Mouse (Mus musculus) neural tube, embryonic 13.5 days (tissue): ENCODE data around the gene Nos3. TPM values are rescaled to one million over a fixed set of nuclear protein-coding genes. Genes with fewer than 3 reads are reported as not detected.

Source experiments
- ATAC-seq: fragments of 200-750 bp; cut with Nextera tagmentation; 2 replicates; pipeline ENCODE4 v1.8.0; 2017; ENCODE audit warnings: low read depth, mild to moderate bottlenecking, moderate TSS enrichment, moderate library complexity
- H3K27ac ChIP-seq: fragments of 300-500 bp; sonication (generic); replicated peaks from 2 replicates; pipeline ENCODE4 v1.5.1; 2015; ENCODE audit warnings: moderate library complexity, mild to moderate bottlenecking, inconsistent platforms
- H3K27me3 ChIP-seq: fragments of 300-500 bp; sonication (generic); 2 replicates; pipeline ENCODE4 v1.6.1; 2015; ENCODE audit warnings: mild to moderate bottlenecking, inconsistent platforms
- H3K36me3 ChIP-seq: fragments of 300-500 bp; sonication (generic); 2 replicates; pipeline ENCODE4 v1.6.1; 2015; ENCODE audit warnings: mild to moderate bottlenecking, inconsistent platforms
- H3K4me1 ChIP-seq: fragments of 300-500 bp; sonication (generic); replicated peaks from 2 replicates; pipeline ENCODE4 v1.6.1; 2015; ENCODE audit warnings: inconsistent platforms
- H3K4me2 ChIP-seq: fragments of 300-500 bp; sonication (generic); 2 replicates; pipeline ENCODE4 v1.6.1; 2015; ENCODE audit warnings: inconsistent platforms, mild to moderate bottlenecking, moderate library complexity
- H3K4me3 ChIP-seq: fragments of 300-500 bp; sonication (generic); 2 replicates; pipeline ENCODE4 v1.5.1; 2015; ENCODE audit warnings: mild to moderate bottlenecking, inconsistent platforms
- H3K9ac ChIP-seq: fragments of 300-500 bp; sonication (generic); 2 replicates; pipeline ENCODE4 v1.6.1; 2015; ENCODE audit warnings: moderate library complexity, mild to moderate bottlenecking, inconsistent platforms
- H3K9me3 ChIP-seq: fragments of 300-500 bp; sonication (generic); 2 replicates; pipeline ENCODE4 v1.6.1; 2016; ENCODE audit warnings: inconsistent platforms
- WGBS: fragments of 180-500 bp; shearing (Covaris S2); methylation state at CpG from one replicate; pipeline ENCODE4 v1.1.7; 2015; 5-methylcytosine and 5-hydroxymethylcytosine counted together
- polyA plus RNA-seq: library from polyadenylated mRNA; unstranded; fragments of >200 nt; fragmentation: Nextera tagmentation; extraction: Ambion mirVana; gene quantifications from 2 replicates; pipeline ENCODE4 v1.2.1, GENCODE M21; 2015

Nos3 gene
- polyA plus RNA-seq, 1 experiment from 2014 or later: 9.3 TPM

- H3K4me3 ChIP-seq: no peak overlapping the region
- WGBS: 84% methylated on average over 4 of the region's 4 CpGs
- peaks cover 28% of the 10 kb centered on the region for H3K36me3 ChIP-seq
- H3K9me3 ChIP-seq: no peaks in the 10 kb centered on the region
- peaks cover 58% of the 10 kb centered on the region for H3K4me1 ChIP-seq
- H3K9ac ChIP-seq: no peak overlapping the region
- H3K4me2 ChIP-seq: no peak overlapping the region
- H3K27me3 ChIP-seq: no peaks in the 10 kb centered on the region
- no peak for ATAC-seq
- H3K27ac ChIP-seq: no peak overlapping the region; the same call in 1 of the 2 replicates
Measured at GRCm38 (mm10) chr5:24332401-24332800, 32.2 kb upstream of the Nos3 start.

GRCm38 (mm10) chr5:24334749-24335148 is 29.9 kb upstream of the Nos3 start:
- Histone ChIP-seq H3K36me3 (peaks cover 34% of the 10 kb centered on the region), H3K4me1 (peaks cover 50% of the 10 kb centered on the region), H3K27ac (0 out of 2 replicates have a peak overlapping the region, but pooled peaks have one; percentile 43), H3K9me3 (no peaks in the 10 kb centered on the region), H3K4me3 (no peak overlapping the region), H3K27me3 (no peaks in the 10 kb centered on the region), H3K4me2 (no peak overlapping the region), H3K9ac (no peak overlapping the region)
- no peak for ATAC-seq
- 18% methylated on average over 3 of the region's 3 CpGs for WGBS

- H3K9ac ChIP-seq: peak overlapping the region; percentile 52
- peak; percentile 81 for ATAC-seq
- no peak overlapping the region for H3K4me2 ChIP-seq
- peaks cover 32% of the 10 kb centered on the region for H3K36me3 ChIP-seq
- no peaks in the 10 kb centered on the region for H3K9me3 ChIP-seq
- H3K4me1 ChIP-seq: peaks cover 43% of the 10 kb centered on the region
- H3K27ac ChIP-seq: peak overlapping the region; percentile 39; the same call in 1 of the 2 replicates
- H3K4me3 ChIP-seq: no peak overlapping the region
- H3K27me3 ChIP-seq: no peaks in the 10 kb centered on the region
- 3% methylated on average over 3 of the region's 3 CpGs for WGBS
Measured at GRCm38 (mm10) chr5:24335888-24336511, 28.6 kb upstream of the Nos3 start.

- Histone ChIP-seq H3K27ac (peak overlapping the region; percentile 46; the same call in 1 of the 2 replicates), H3K36me3 (peaks cover 21% of the 10 kb centered on the region), H3K9ac (peak overlapping the region; percentile 52; the same call in 1 of the 2 replicates), H3K9me3 (no peaks in the 10 kb centered on the region), H3K4me2 (no peak overlapping the region), H3K27me3 (no peaks in the 10 kb centered on the region), H3K4me3 (no peak overlapping the region), H3K4me1 (peaks cover 48% of the 10 kb centered on the region)
- ATAC-seq: no peak
- 39% methylated on average over 9 of the region's 9 CpGs for WGBS
Measured at GRCm38 (mm10) chr5:24337366-24337765, 27.2 kb upstream of the Nos3 start.

- WGBS: 79% methylated on average over 2 of the region's 2 CpGs
- Histone ChIP-seq H3K4me3 (no peak overlapping the region), H3K36me3 (peaks cover 16% of the 10 kb centered on the region), H3K27me3 (no peaks in the 10 kb centered on the region), H3K9me3 (no peaks in the 10 kb centered on the region), H3K9ac (peak overlapping the region; percentile 52; the same call in 1 of the 2 replicates), H3K4me1 (peaks cover 50% of the 10 kb centered on the region), H3K4me2 (no peak overlapping the region), H3K27ac (no peak overlapping the region)
- no peak for ATAC-seq
Measured at GRCm38 (mm10) chr5:24337821-24338220, 26.8 kb upstream of the Nos3 start.

GRCm38 (mm10) chr5:24342205-24342963 is 22.2 kb upstream of the Nos3 start:
- 85% methylated on average over 14 of the region's 14 CpGs for WGBS
- no peak for ATAC-seq
- H3K27me3 ChIP-seq: no peaks in the 10 kb centered on the region
- peaks cover 18% of the 10 kb centered on the region for H3K36me3 ChIP-seq
- H3K4me1 ChIP-seq: peaks cover 52% of the 10 kb centered on the region
- H3K27ac ChIP-seq: peak overlapping the region; percentile 97; the same call in 1 of the 2 replicates
- no peaks in the 10 kb centered on the region for H3K9me3 ChIP-seq
- 0 out of 2 replicates have a peak overlapping the region, but pooled peaks have one; percentile 31 for H3K9ac ChIP-seq
- H3K4me3 ChIP-seq: no peak overlapping the region
- H3K4me2 ChIP-seq: no peak overlapping the region

- no peak overlapping the region for H3K4me3 ChIP-seq
- no peaks in the 10 kb centered on the region for H3K27me3 ChIP-seq
- WGBS: 58% methylated on average over 8 of the region's 8 CpGs
- peaks cover 18% of the 10 kb centered on the region for H3K36me3 ChIP-seq
- H3K4me1 ChIP-seq: peaks cover 52% of the 10 kb centered on the region
- peak overlapping the region; percentile 31; the same call in 1 of the 2 replicates for H3K9ac ChIP-seq
- H3K4me2 ChIP-seq: no peak overlapping the region
- no peaks in the 10 kb centered on the region for H3K9me3 ChIP-seq
- ATAC-seq: no peak
- peak overlapping the region; percentile 97; the same call in 1 of the 2 replicates for H3K27ac ChIP-seq
Measured at GRCm38 (mm10) chr5:24342966-24343365, 21.6 kb upstream of the Nos3 start.

GRCm38 (mm10) chr5:24343379-24343778 is 21.2 kb upstream of the Nos3 start:
- no peak overlapping the region for H3K4me3 ChIP-seq
- H3K4me2 ChIP-seq: no peak overlapping the region; the same call in 1 of the 2 replicates
- peaks cover 18% of the 10 kb centered on the region for H3K36me3 ChIP-seq
- H3K27ac ChIP-seq: peak overlapping the region; percentile 97
- peak overlapping the region; percentile 70; the same call in 1 of the 2 replicates for H3K9ac ChIP-seq
- no peaks in the 10 kb centered on the region for H3K9me3 ChIP-seq
- no peak for ATAC-seq
- no peaks in the 10 kb centered on the region for H3K27me3 ChIP-seq
- peaks cover 53% of the 10 kb centered on the region for H3K4me1 ChIP-seq

- WGBS: 8% methylated on average over 2 of the region's 2 CpGs
- peaks cover 12% of the 10 kb centered on the region for H3K36me3 ChIP-seq
- peak; percentile 62 for ATAC-seq
- peak overlapping the region; percentile 70 for H3K9ac ChIP-seq
- peaks cover 2% of the 10 kb centered on the region for H3K27me3 ChIP-seq
- H3K4me3 ChIP-seq: no peak overlapping the region
- H3K27ac ChIP-seq: peak overlapping the region; percentile 97
- H3K9me3 ChIP-seq: no peaks in the 10 kb centered on the region
- peaks cover 57% of the 10 kb centered on the region for H3K4me1 ChIP-seq
- peak overlapping the region; percentile 41 for H3K4me2 ChIP-seq
Measured at GRCm38 (mm10) chr5:24343977-24344436, 20.6 kb upstream of the Nos3 start.

GRCm38 (mm10) chr5:24344477-24345051 is 20.0 kb upstream of the Nos3 start:
- peak overlapping the region; percentile 70 for H3K9ac ChIP-seq
- H3K27me3 ChIP-seq: peaks cover 7% of the 10 kb centered on the region
- peaks cover 57% of the 10 kb centered on the region for H3K4me1 ChIP-seq
- H3K9me3 ChIP-seq: no peaks in the 10 kb centered on the region
- no peak overlapping the region for H3K4me3 ChIP-seq
- WGBS: 7% methylated on average over 12 of the region's 12 CpGs
- H3K36me3 ChIP-seq: peaks cover 12% of the 10 kb centered on the region
- peak; percentile 47 for ATAC-seq
- H3K4me2 ChIP-seq: peak overlapping the region; percentile 41
- H3K27ac ChIP-seq: peak overlapping the region; percentile 97

GRCm38 (mm10) chr5:24346313-24346712 is 18.3 kb upstream of the Nos3 start:
- Histone ChIP-seq H3K4me1 (peaks cover 72% of the 10 kb centered on the region), H3K9me3 (no peaks in the 10 kb centered on the region), H3K36me3 (peaks cover 8% of the 10 kb centered on the region; the same call in 1 of the 2 replicates), H3K27me3 (peaks cover 17% of the 10 kb centered on the region), H3K4me3 (no peak overlapping the region), H3K27ac (no peak overlapping the region), H3K9ac (no peak overlapping the region), H3K4me2 (no peak overlapping the region)
- WGBS: 94% methylated on average over 7 of the region's 7 CpGs
- no peak for ATAC-seq
